Mouse (Mus musculus): Measurements from ENCODE around the gene Gm20388. TPM values are rescaled to one million over a fixed set of nuclear protein-coding genes. Genes with fewer than 3 reads are reported as not detected.

The Gm20388 gene
- polyA plus RNA-seq, 1 experiment from 2014 or later: not detected

DNA sequence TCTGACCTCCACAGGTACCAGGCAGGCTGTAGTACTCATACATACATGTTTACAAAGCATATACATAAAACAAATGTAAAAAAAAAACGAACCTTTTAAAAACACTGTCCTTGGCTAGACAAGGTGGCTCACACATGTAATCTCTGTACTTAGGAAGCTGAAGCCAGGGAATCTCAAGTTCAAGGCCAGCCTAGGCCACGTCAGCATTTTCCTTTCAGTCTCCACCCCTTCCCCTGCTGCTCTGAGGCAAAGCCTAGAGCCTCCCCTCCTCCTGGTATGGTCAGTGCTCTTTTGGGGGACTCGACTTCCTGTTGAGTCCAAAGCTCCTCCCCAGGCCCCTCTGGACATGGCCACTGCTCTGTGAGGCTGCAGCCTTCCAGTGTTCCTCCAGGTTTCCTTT, 3476.4 kb downstream of the Gm20388 start:
- no peak overlapping the region for H3K4me3 ChIP-seq
- 67% methylated on average over 3 of the region's 3 CpGs for whole genome bisulfite sequencing (ENCODE audit: insufficient replicate concordance)
- H3K9ac ChIP-seq: no peak overlapping the region
- H3K4me1 ChIP-seq: no peaks in the 10 kb centered on the region
- no peak overlapping the region for H3K4me2 ChIP-seq
- no peak overlapping the region for H3K27ac ChIP-seq
- no peaks in the 10 kb centered on the region for H3K27me3 ChIP-seq (replicated peaks)
- H3K9me3 ChIP-seq (replicated peaks): no peaks in the 10 kb centered on the region
- ATAC-seq: no peak
- peaks cover 100% of the 10 kb centered on the region for H3K36me3 ChIP-seq

DNA sequence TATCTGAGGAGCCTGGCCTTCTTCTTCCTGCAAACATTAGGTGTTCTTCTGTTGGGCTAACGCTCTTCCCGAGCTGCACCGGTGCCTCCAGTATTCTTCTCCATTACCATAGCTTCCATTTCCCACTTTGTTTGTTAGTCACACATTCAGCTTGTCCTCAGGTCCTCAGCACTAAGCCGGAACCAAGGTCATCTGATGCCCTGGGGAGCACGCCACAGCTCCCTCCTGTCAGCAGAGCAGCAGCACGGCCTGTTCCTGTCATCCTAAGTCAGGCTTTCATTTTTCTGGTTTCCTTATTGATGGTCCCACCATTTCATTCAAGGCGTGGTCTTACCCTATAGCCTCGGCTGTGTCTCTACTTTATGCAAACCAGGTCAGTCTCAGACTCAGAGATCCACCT, 3477.2 kb downstream of the Gm20388 start:
- H3K9ac ChIP-seq: no peak overlapping the region
- H3K4me1 ChIP-seq: no peaks in the 10 kb centered on the region
- WGBS (ENCODE audit: insufficient replicate concordance): 83% methylated on average over 8 of the region's 8 CpGs
- H3K4me3 ChIP-seq: no peak overlapping the region
- no peak for ATAC-seq
- H3K36me3 ChIP-seq: peaks cover 100% of the 10 kb centered on the region
- H3K27me3 ChIP-seq (replicated peaks): no peaks in the 10 kb centered on the region
- H3K27ac ChIP-seq: no peak overlapping the region
- H3K4me2 ChIP-seq: no peak overlapping the region
- H3K9me3 ChIP-seq (replicated peaks): no peaks in the 10 kb centered on the region

DNA sequence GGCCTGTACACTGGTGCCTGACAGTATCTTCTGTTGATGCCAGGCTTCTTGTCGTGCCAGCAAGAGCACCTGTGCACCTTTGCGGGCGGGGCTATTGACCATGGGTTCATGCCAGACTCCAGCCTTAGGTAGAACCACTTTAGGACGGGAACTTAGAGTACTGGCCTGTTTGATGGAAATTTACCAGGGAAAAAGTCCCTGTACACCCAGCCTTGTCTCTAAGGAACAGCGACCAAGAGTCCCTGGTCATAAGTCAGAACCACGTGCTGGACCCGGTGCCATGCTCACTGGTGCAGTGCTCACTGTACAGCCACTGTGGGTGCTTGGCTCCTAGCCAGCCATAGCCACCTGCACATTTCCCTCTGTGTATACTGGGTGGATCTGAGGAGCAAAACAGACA, 3478.4 kb downstream of the Gm20388 start:
- no peak for ATAC-seq
- Histone ChIP-seq H3K9ac (no peak overlapping the region), H3K27me3 (replicated peaks) (no peaks in the 10 kb centered on the region), H3K27ac (no peak overlapping the region), H3K36me3 (peaks cover 100% of the 10 kb centered on the region), H3K4me1 (no peaks in the 10 kb centered on the region), H3K4me2 (no peak overlapping the region), H3K4me3 (no peak overlapping the region), H3K9me3 (replicated peaks) (no peaks in the 10 kb centered on the region)
- 89% methylated on average over 7 of the region's 7 CpGs for WGBS (ENCODE audit: insufficient replicate concordance)

DNA sequence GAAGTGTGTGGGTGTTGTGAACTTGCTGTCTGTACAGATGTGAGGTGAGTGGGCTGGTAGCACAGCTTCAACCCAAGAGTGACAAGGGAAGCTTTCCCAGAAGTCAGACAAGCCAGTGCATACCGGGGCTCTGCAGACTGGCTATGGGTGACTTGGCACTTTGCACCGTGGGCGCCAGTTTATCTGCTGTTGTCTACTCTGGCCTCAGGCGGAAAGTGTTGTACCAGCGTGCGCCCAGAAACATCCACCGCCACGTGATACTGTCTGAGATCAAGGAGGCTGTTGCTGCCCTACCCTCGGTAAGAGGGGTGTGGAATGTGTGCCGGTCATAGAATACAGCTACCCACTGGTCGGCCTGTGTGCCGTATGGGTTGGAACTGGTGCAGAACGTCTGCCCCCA, 3487.7 kb downstream of the Gm20388 start:
- peaks cover 10% of the 10 kb centered on the region for H3K4me1 ChIP-seq

DNA sequence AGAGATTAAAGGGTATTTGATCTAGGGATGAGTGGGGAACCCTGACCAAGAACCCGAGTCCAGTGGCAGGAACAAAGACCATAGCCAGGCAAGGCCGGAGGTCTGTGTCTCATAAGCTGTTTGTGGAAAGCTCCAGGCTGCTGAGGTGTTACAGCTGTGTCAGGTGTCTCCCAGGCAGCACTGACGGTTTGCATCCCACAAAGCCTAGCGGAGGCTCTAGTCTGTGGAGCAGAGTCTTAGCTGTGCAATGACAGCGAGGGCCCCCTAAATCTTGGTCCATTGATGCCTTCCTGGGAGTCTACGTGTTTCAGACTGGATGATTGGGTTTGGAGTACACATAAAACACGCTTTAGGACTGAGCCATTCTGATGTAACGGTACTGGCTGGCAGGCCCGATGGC, 3491.3 kb downstream of the Gm20388 start:
- Histone ChIP-seq H3K36me3 (peaks cover 66% of the 10 kb centered on the region), H3K4me3 (no peak overlapping the region), H3K9ac (no peak overlapping the region), H3K4me1 (peaks cover 24% of the 10 kb centered on the region), H3K9me3 (replicated peaks) (no peaks in the 10 kb centered on the region), H3K4me2 (no peak overlapping the region), H3K27ac (no peak overlapping the region), H3K27me3 (replicated peaks) (no peaks in the 10 kb centered on the region)
- 84% methylated on average over 9 of the region's 9 CpGs for WGBS (ENCODE audit: insufficient replicate concordance)
- ATAC-seq: no peak

More for the DNA sequence above, 3487.7 kb downstream of the Gm20388 start:
- no peaks in the 10 kb centered on the region for H3K9me3 ChIP-seq (replicated peaks)
- H3K4me3 ChIP-seq: no peak overlapping the region
- peaks cover 100% of the 10 kb centered on the region for H3K36me3 ChIP-seq
- no peak overlapping the region for H3K9ac ChIP-seq
- 84% methylated on average over 13 of the region's 13 CpGs for WGBS (ENCODE audit: insufficient replicate concordance)
- H3K4me2 ChIP-seq: no peak overlapping the region
- H3K27me3 ChIP-seq (replicated peaks): no peaks in the 10 kb centered on the region
- no peak overlapping the region for H3K27ac ChIP-seq
- ATAC-seq: no peak

DNA sequence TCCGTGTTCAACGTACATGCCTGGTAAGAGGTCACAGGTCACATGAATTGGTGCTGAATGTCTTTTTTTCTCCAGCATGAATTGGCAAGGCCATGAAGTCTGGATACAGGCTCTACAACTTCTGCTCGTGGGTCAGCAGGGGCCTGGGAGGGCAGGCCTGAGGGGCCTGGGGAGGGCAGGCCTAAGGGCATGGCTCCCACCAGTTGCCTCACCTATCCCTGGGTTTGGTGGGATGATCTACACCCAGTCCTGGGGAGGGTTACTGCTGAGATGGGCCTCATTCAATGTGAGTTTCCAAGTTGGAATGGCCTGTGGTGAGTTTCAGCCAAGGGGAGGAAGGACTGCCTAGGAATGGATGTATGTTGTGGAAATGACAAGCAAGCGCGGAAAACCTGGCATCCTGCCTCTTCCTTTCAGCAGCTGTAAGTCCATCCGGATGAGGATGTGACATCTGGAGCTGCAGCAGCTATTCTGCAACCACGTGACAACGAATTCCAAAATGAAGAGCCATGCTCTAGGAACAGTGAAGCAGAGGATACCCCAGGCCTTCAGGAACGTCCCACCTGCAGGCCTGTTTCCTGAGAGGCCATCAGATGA, 3492.2 kb downstream of the Gm20388 start:
- Histone ChIP-seq H3K9ac (no peak overlapping the region), H3K4me3 (no peak overlapping the region), H3K27ac (no peak overlapping the region), H3K4me1 (peaks cover 24% of the 10 kb centered on the region), H3K4me2 (no peak overlapping the region), H3K27me3 (replicated peaks) (peaks cover 8% of the 10 kb centered on the region), H3K9me3 (replicated peaks) (no peaks in the 10 kb centered on the region), H3K36me3 (peaks cover 57% of the 10 kb centered on the region)
- ATAC-seq: no peak
- WGBS (ENCODE audit: insufficient replicate concordance): 84% methylated on average over 9 of the region's 9 CpGs

DNA sequence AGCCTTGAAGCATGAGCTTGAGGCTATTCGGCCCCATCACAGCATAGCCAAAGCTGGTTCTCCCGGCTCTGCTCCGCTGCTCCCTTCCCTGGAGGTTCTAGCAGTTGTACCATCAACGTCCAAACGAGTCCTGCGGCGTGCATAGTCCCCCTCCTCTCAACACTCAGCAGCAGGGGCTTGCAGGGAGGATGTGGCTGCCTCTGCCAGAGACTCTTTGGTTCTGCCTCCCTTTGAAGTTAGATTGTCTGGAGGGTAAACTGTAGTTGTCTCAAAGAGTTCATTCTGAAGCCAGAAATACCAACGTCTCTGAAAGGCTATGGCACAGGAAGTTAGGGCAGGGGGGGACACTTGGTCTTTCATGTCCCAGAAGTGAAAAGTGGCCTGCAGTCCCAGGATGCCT, 3493.9 kb downstream of the Gm20388 start:
- Histone ChIP-seq H3K9ac (no peak overlapping the region), H3K4me1 (peaks cover 40% of the 10 kb centered on the region), H3K36me3 (peaks cover 41% of the 10 kb centered on the region), H3K9me3 (replicated peaks) (no peaks in the 10 kb centered on the region), H3K27ac (no peak overlapping the region), H3K27me3 (replicated peaks) (peaks cover 16% of the 10 kb centered on the region), H3K4me3 (no peak overlapping the region), H3K4me2 (no peak overlapping the region)
- no peak for ATAC-seq
- WGBS (ENCODE audit: insufficient replicate concordance): 55% methylated on average over 8 of the region's 8 CpGs

DNA sequence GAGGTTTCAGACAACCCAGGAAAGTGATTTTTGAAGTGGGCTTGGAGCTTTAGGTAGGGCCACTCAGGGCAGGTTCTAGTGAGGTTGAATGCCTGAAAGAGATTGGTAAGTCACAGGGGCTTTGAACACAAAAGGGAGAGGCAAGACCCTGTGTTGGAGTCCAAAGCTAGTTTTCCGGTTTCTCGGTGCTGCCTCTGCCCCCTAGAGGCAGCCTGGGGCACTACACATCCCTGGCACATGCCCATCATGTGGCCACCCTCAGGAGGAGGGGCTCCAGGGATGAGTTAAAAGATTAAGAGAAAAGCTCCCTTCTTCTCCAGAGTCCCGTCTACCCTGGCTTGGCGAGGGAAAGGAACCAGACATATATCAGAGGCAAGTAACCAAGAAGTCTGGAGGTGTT, 3496.1 kb downstream of the Gm20388 start, which contains the start of gene Mc1r:
Gene Mc1r (plus strand): TSS at position 322 of the 400 bp plus-strand sequence.
- no peak for ATAC-seq
- peak within 1 kb of the TSS; percentile 29 for H3K4me2 ChIP-seq
- no peak within 1 kb of the TSS for H3K4me3 ChIP-seq
- 8% methylated on average over 4 of the region's 4 CpGs for WGBS (ENCODE audit: insufficient replicate concordance)
- peaks cover 62% of the 10 kb centered on the region for H3K4me1 ChIP-seq
- H3K9ac ChIP-seq: no peak within 1 kb of the TSS
- no peak within 1 kb of the TSS for H3K27ac ChIP-seq
- H3K9me3 ChIP-seq (replicated peaks): no peaks in the 10 kb centered on the region
- peaks cover 18% of the 10 kb centered on the region for H3K36me3 ChIP-seq
- H3K27me3 ChIP-seq (replicated peaks): peaks cover 39% of the 10 kb centered on the region

DNA sequence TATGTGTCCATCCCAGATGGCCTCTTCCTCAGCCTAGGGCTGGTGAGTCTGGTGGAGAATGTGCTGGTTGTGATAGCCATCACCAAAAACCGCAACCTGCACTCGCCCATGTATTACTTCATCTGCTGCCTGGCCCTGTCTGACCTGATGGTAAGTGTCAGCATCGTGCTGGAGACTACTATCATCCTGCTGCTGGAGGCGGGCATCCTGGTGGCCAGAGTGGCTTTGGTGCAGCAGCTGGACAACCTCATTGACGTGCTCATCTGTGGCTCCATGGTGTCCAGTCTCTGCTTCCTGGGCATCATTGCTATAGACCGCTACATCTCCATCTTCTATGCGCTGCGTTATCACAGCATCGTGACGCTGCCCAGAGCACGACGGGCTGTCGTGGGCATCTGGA, 3497.0 kb downstream of the Gm20388 start:
- 75% methylated on average over 13 of the region's 13 CpGs for WGBS (ENCODE audit: insufficient replicate concordance)
- Histone ChIP-seq H3K4me2 (no peak overlapping the region), H3K4me1 (peaks cover 70% of the 10 kb centered on the region), H3K27me3 (replicated peaks) (peaks cover 47% of the 10 kb centered on the region), H3K27ac (no peak overlapping the region), H3K9me3 (replicated peaks) (no peaks in the 10 kb centered on the region), H3K9ac (no peak overlapping the region), H3K36me3 (peaks cover 10% of the 10 kb centered on the region), H3K4me3 (no peak overlapping the region)
- no peak for ATAC-seq

DNA sequence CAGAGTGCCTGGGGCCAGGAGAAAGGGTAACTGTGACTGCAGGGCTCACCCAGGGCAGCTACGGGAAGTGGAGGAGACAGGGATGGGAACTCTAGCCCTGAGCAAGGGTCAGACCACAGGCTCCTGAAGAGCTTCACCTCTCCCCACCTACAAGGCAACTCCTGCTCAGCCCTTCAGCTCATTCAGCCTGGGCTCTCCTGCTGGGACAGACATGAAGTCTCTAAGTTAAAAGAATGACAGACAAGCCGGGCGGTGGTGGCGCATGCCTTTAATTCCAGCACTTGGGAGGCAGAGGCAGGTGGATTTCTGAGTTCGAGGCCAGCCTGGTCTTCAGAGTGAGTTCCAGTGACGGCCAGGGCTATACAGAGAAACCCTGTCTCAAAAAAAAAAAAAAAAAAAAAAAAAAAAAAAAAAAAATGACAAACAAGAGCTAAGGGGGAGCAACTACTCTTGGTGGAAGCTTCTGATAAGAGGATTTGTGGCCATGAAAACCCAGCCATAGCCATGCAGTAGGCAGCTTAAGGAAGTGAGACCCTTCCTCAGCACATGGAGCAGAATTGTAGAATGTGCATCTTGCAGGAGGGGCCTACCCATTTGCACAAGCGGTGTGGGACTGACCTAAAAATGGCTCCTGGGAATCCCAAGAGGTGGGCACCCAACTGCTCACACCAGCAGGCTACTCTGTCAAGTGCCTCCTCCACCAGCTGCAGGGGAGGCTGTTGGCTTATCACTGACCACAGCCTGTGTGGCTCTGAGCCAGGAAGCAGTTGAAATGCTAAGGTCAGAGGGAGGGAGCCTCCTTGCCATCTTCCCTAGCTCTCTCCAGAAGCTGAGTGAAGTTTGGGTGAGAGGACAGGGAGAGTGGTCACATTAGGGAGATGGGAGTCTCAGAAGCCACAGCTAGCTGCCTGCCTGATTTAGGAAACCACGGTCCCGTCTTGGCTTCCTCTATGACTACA, 3498.2 kb downstream of the Gm20388 start:
- 0 out of 2 replicates have a peak overlapping the region, but pooled peaks have one; percentile 5 for H3K9ac ChIP-seq
- H3K9me3 ChIP-seq (replicated peaks): no peaks in the 10 kb centered on the region
- no peak overlapping the region for H3K4me3 ChIP-seq
- H3K36me3 ChIP-seq: no peaks in the 10 kb centered on the region
- WGBS (ENCODE audit: insufficient replicate concordance): 28% methylated on average over 9 of the region's 9 CpGs
- peaks cover 60% of the 10 kb centered on the region for H3K27me3 ChIP-seq (replicated peaks)
- H3K4me2 ChIP-seq: 0 out of 2 replicates have a peak overlapping the region, but pooled peaks have one; percentile 21
- ATAC-seq: peak; percentile 60
- H3K4me1 ChIP-seq: peaks cover 80% of the 10 kb centered on the region
- no peak overlapping the region for H3K27ac ChIP-seq

DNA sequence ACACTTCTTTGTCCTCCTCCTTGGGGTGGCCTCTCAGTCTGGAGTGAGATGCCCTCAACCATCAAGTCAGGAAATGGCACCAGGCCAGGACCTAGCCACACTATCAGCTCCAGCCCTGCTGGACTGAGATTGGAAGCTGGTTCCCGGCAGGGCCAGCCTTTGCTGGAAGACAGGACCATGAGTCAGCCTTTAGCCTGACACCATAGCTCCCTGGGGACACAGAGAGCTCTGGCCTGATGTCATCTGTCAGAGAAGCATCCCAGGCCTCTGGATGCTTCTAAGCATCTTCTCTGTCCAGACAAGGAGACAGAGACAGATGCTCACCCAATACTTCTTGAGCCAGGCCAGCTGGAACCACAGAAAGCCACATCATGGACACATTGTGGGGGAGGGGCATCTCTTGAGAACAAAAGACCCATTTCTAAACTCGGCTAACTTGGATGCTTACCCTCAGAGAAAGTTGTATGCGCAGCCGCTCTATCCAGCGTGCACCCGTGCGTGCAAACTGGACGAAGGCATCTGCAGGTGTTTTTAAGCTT, 3499.5 kb downstream of the Gm20388 start:
- no peaks in the 10 kb centered on the region for H3K36me3 ChIP-seq

DNA sequence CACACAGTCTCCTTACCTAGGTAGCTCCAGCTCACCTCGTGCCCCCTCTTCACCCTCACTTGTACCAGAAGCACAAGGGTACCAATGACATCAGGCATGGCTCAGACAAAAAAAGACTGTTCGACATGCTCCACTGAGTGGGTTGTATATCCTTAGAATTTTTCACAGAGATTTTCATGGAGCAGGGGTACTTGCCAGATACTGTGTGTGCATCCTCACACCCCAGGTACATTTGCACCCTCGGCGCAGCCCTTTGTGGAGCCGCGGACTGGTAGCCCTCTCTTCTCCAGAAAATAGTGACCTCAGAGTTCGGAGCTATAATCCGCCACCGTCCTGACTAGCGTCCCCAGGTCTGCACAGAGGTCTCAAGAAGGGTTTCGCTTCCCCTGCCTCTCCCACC, 3500.1 kb downstream of the Gm20388 start:
- Histone ChIP-seq H3K27me3 (replicated peaks) (peaks cover 64% of the 10 kb centered on the region), H3K4me1 (peaks cover 85% of the 10 kb centered on the region), H3K4me3 (peak overlapping the region; percentile 32), H3K4me2 (peak overlapping the region; percentile 62), H3K9ac (0 out of 2 replicates have a peak overlapping the region, but pooled peaks have one; percentile 5), H3K9me3 (replicated peaks) (no peaks in the 10 kb centered on the region), H3K36me3 (no peaks in the 10 kb centered on the region), H3K27ac (no peak overlapping the region)
- no peak for ATAC-seq
- 26% methylated on average over 11 of the region's 11 CpGs for WGBS (ENCODE audit: insufficient replicate concordance)

More for the DNA sequence above, 3499.5 kb downstream of the Gm20388 start:
- Histone ChIP-seq H3K27ac (no peak overlapping the region), H3K4me3 (no peak overlapping the region), H3K9ac (no peak overlapping the region), H3K9me3 (replicated peaks) (no peaks in the 10 kb centered on the region), H3K4me1 (peaks cover 87% of the 10 kb centered on the region), H3K4me2 (0 out of 2 replicates have a peak overlapping the region, but pooled peaks have one; percentile 21), H3K27me3 (replicated peaks) (peaks cover 64% of the 10 kb centered on the region)
- ATAC-seq: no peak
- 69% methylated on average over 8 of the region's 8 CpGs for WGBS (ENCODE audit: insufficient replicate concordance)

All from liver, embryonic 12.5 days (tissue).